Mouse (Mus musculus) hindbrain, postnatal 0 days (tissue): Measurements from ENCODE around the gene Tfeb. TPM values are rescaled to one million over a fixed set of nuclear protein-coding genes. Genes with fewer than 3 reads are reported as not detected.

Experiments used
- ATAC-seq: fragments of 200-750 bp; cut with Nextera tagmentation; 2 replicates; pipeline ENCODE4 v1.8.0; 2017; ENCODE audit warnings: mild to moderate bottlenecking, moderate TSS enrichment, moderate library complexity
- DNase-seq: peaks from one replicate; pipeline ENCODE4 v3.0.0-alpha.2; 2015; ENCODE audit warnings: low spot score
- H3K27ac ChIP-seq: fragments of 300-500 bp; sonication (generic); 2 replicates; pipeline ENCODE4 v1.5.1; 2014; ENCODE audit warnings: mild to moderate bottlenecking
- H3K27me3 ChIP-seq: fragments of 300-500 bp; sonication (generic); 2 replicates; pipeline ENCODE4 v1.6.1; 2014; ENCODE audit warnings: low read length, mixed read lengths; ENCODE audit not compliant: insufficient read depth
- H3K36me3 ChIP-seq: fragments of 300-500 bp; sonication (generic); 2 replicates; pipeline ENCODE4 v1.6.1; 2014; ENCODE audit warnings: low read length, mixed read lengths; ENCODE audit not compliant: insufficient read depth
- H3K4me1 ChIP-seq: fragments of 300-500 bp; sonication (generic); 2 replicates; pipeline ENCODE4 v1.6.1; 2014; ENCODE audit warnings: antibody characterized with exemption, low read length, mixed read lengths; ENCODE audit not compliant: insufficient read depth
- H3K4me2 ChIP-seq: fragments of 300-500 bp; sonication (generic); 2 replicates; pipeline ENCODE4 v1.6.1; 2014; ENCODE audit warnings: low read depth, mild to moderate bottlenecking, low read length, moderate library complexity, mixed read lengths
- H3K4me3 ChIP-seq: fragments of 300-500 bp; sonication (generic); 2 replicates; pipeline ENCODE4 v1.5.1; 2014; ENCODE audit warnings: low read length
- H3K9ac ChIP-seq: fragments of 300-500 bp; sonication (generic); replicated peaks from 2 replicates; pipeline ENCODE4 v1.6.1; 2014; ENCODE audit warnings: mild to moderate bottlenecking, low read length, moderate library complexity, mixed read lengths
- H3K9me3 ChIP-seq: fragments of 300-500 bp; sonication (generic); 2 replicates; pipeline ENCODE4 v1.6.1; 2016; ENCODE audit warnings: low read length, mixed read lengths
- CTCF ChIP-seq: IDR thresholded peaks from 2 replicates; pipeline ENCODE4 v1.5.1; 2016; ENCODE audit warnings: antibody characterized with exemption, control low read depth, low read depth
- WGBS: fragments of 180-500 bp; shearing (Covaris S2); extraction: QIAGEN DNeasy Blood & Tissue Kit; methylation state at CpG from one replicate; pipeline ENCODE4 v1.1.7; 2014; 5-methylcytosine and 5-hydroxymethylcytosine counted together
- polyA plus RNA-seq: library from polyadenylated mRNA; unstranded; fragments of >200 nt; fragmentation: Nextera tagmentation; extraction: Ambion mirVana; gene quantifications from 2 replicates; pipeline ENCODE4 v1.2.1, GENCODE M21; 2015
- total RNA-seq: library from RNA; depleted of rRNA; stranded (reverse); fragments of >200 nt; gene quantifications from 2 replicates; pipeline ENCODE4 v1.2.3, GENCODE M21; 2014

Gene Tfeb
- total and polyA plus RNA-seq, 2 experiments from 2014 or later, result 6.6 to 13.2 TPM

GRCm38 (mm10) chr17:47768707-47769276 lies 32.0 kb downstream of the Tfeb start:
- Histone ChIP-seq H3K36me3 (no peaks in the 10 kb centered on the region), H3K27me3 (no peaks in the 10 kb centered on the region), H3K4me1 (no peaks in the 10 kb centered on the region), H3K27ac (no peak overlapping the region), H3K9ac (no peak overlapping the region), H3K9me3 (no peaks in the 10 kb centered on the region), H3K4me2 (no peak overlapping the region), H3K4me3 (no peak overlapping the region)
- ATAC-seq, result no peak
- WGBS, result 49% methylated on average over 12 of the region's 12 CpGs
- DNase-seq, result peak; percentile 6
- no peak for TF ChIP-seq CTCF

- Histone ChIP-seq H3K4me3 (no peak overlapping the region), H3K4me1 (no peaks in the 10 kb centered on the region), H3K36me3 (no peaks in the 10 kb centered on the region), H3K27ac (no peak overlapping the region), H3K27me3 (no peaks in the 10 kb centered on the region), H3K4me2 (no peak overlapping the region), H3K9me3 (no peaks in the 10 kb centered on the region), H3K9ac (no peak overlapping the region)
- whole genome bisulfite sequencing, result 86% methylated on average over 11 of the region's 11 CpGs
- DNase-seq (no peak), ATAC-seq (no peak)
- no peak for TF ChIP-seq CTCF
Observed at GRCm38 (mm10) chr17:47769389-47770299, 32.8 kb downstream of the Tfeb start.

- no peak overlapping the region for H3K4me3 ChIP-seq
- DNase-seq (no peak), ATAC-seq (no peak)
- WGBS, result 71% methylated on average over 6 of the region's 6 CpGs
- H3K27ac ChIP-seq, result no peak overlapping the region
- no peak for TF ChIP-seq CTCF
- no peak overlapping the region for H3K9ac ChIP-seq
- no peaks in the 10 kb centered on the region for H3K9me3 ChIP-seq
- no peak overlapping the region for H3K4me2 ChIP-seq
- H3K36me3 ChIP-seq, result no peaks in the 10 kb centered on the region
- no peaks in the 10 kb centered on the region for H3K27me3 ChIP-seq
- no peaks in the 10 kb centered on the region for H3K4me1 ChIP-seq
Observed at GRCm38 (mm10) chr17:47773604-47774003, 36.8 kb downstream of the Tfeb start.

- H3K36me3 ChIP-seq, result no peaks in the 10 kb centered on the region
- ATAC-seq (no peak), DNase-seq (no peak)
- no peak overlapping the region for H3K4me3 ChIP-seq
- no peaks in the 10 kb centered on the region for H3K9me3 ChIP-seq
- TF ChIP-seq CTCF, result no peak
- no peaks in the 10 kb centered on the region for H3K4me1 ChIP-seq
- no peak overlapping the region for H3K9ac ChIP-seq
- 68% methylated on average over 2 of the region's 2 CpGs for WGBS
- no peaks in the 10 kb centered on the region for H3K27me3 ChIP-seq
- no peak overlapping the region for H3K4me2 ChIP-seq
- no peak overlapping the region for H3K27ac ChIP-seq
Observed at GRCm38 (mm10) chr17:47777141-47777540, 40.3 kb downstream of the Tfeb start.

GRCm38 (mm10) chr17:47780470-47780869 lies 43.6 kb downstream of the Tfeb start:
- Histone ChIP-seq H3K9me3 (no peaks in the 10 kb centered on the region), H3K36me3 (no peaks in the 10 kb centered on the region), H3K4me2 (no peak overlapping the region), H3K4me3 (no peak overlapping the region), H3K27ac (no peak overlapping the region), H3K27me3 (no peaks in the 10 kb centered on the region), H3K9ac (no peak overlapping the region), H3K4me1 (no peaks in the 10 kb centered on the region)
- DNase-seq (no peak), ATAC-seq (no peak)
- TF ChIP-seq CTCF, result no peak
- WGBS, result 83% methylated on average over 10 of the region's 10 CpGs

GRCm38 (mm10) chr17:47782486-47782885 lies 45.7 kb downstream of the Tfeb start:
- Histone ChIP-seq H3K4me2 (no peak overlapping the region), H3K9ac (no peak overlapping the region), H3K27me3 (no peaks in the 10 kb centered on the region), H3K4me3 (no peak overlapping the region), H3K36me3 (no peaks in the 10 kb centered on the region), H3K4me1 (no peaks in the 10 kb centered on the region), H3K27ac (no peak overlapping the region), H3K9me3 (no peaks in the 10 kb centered on the region)
- TF ChIP-seq CTCF, result no peak
- DNase-seq, result no peak
- ATAC-seq, result no peak
- WGBS, result 83% methylated on average over 3 of the region's 3 CpGs
